Mouse (Mus musculus) hindbrain, embryonic 12.5 days (tissue): ENCODE measurements around the gene 3110082J24Rik. TPM values are rescaled to one million over a fixed set of nuclear protein-coding genes. Genes with fewer than 3 reads are reported as not detected.
"Not testable (repeated sequence)": the region's sequence is repeated elsewhere in the genome, so short reads cannot be mapped to it uniquely, and the experiment has no call there.

Source experiments
- ATAC-seq: fragments of 200-750 bp; cut with Nextera tagmentation; 2 replicates; pipeline ENCODE4 v1.8.0; 2017; ENCODE audit warnings: moderate TSS enrichment; ENCODE audit not compliant: low FRiP score
- H3K27ac ChIP-seq: fragments of 300-500 bp; sonication (generic); 2 replicates; pipeline ENCODE4 v1.5.1; 2016; ENCODE audit warnings: mild to moderate bottlenecking
- H3K27me3 ChIP-seq: fragments of 300-500 bp; sonication (generic); 2 replicates; pipeline ENCODE4 v1.6.1; 2016; ENCODE audit warnings: mild to moderate bottlenecking
- H3K36me3 ChIP-seq: fragments of 300-500 bp; sonication (generic); 2 replicates; pipeline ENCODE4 v1.6.1; 2016; ENCODE audit warnings: mild to moderate bottlenecking
- H3K4me1 ChIP-seq: fragments of 300-500 bp; sonication (generic); 2 replicates; pipeline ENCODE4 v1.6.1; 2016
- H3K4me2 ChIP-seq: fragments of 300-500 bp; sonication (generic); replicated peaks from 2 replicates; pipeline ENCODE4 v1.6.1; 2016; ENCODE audit warnings: mild to moderate bottlenecking
- H3K4me3 ChIP-seq: fragments of 300-500 bp; sonication (generic); 2 replicates; pipeline ENCODE4 v1.5.1; 2016; ENCODE audit warnings: mild to moderate bottlenecking
- H3K9ac ChIP-seq: fragments of 300-500 bp; sonication (generic); 2 replicates; pipeline ENCODE4 v1.6.1; 2016; ENCODE audit warnings: mild to moderate bottlenecking, moderate library complexity
- H3K9me3 ChIP-seq: fragments of 300-500 bp; sonication (generic); replicated peaks from 2 replicates; pipeline ENCODE4 v1.6.1; 2016; ENCODE audit warnings: mild to moderate bottlenecking
- whole genome bisulfite sequencing: fragments of 180-500 bp; shearing (Covaris S2); methylation state at CpG from one replicate; pipeline ENCODE4 v1.1.7; 2016; 5-methylcytosine and 5-hydroxymethylcytosine counted together
- polyA plus RNA-seq: library from polyadenylated mRNA; unstranded; fragments of >200 nt; fragmentation: Nextera tagmentation; extraction: Ambion mirVana; gene quantifications from 2 replicates; pipeline ENCODE4 v1.2.1, GENCODE M21; 2016

Gene 3110082J24Rik
- polyA plus RNA-seq, 1 experiment from 2014 or later, result 6.8 TPM

DNA sequence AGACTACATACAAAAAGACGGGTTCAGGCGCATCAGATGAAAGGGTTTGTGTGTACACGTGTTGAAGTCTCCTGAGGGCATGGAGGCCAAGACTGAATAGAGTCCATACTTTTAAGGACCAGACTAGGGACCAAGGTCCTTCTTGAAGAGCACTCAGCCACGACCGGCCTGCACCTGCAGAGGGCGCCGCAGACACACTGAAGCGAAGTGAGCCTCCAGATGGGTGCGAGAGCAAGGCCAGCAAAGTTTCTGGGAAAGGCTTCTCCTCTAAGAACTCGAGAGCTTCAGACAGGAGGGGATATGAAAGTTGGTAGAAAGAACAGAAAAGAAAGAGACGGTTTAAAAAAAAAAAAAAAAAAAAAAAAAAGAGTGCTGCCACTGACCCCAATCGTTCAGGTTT, 1.5 kb downstream of the 3110082J24Rik start:
- under 1% methylated on average over 11 of the region's 12 CpGs for WGBS
- ATAC-seq, result no peak
- peak overlapping the region; percentile 78 for H3K4me2 ChIP-seq
- H3K9ac ChIP-seq, result peak overlapping the region; percentile 84; the same call in 1 of the 2 replicates
- H3K36me3 ChIP-seq, result no peaks in the 10 kb centered on the region
- H3K9me3 ChIP-seq, result 0 out of 2 replicates have a peak, but pooled peaks cover 7% of the 10 kb centered on the region
- peak overlapping the region; percentile 76 for H3K4me3 ChIP-seq
- H3K4me1 ChIP-seq, result peaks cover 40% of the 10 kb centered on the region
- peaks cover 32% of the 10 kb centered on the region for H3K27me3 ChIP-seq
- no peak overlapping the region for H3K27ac ChIP-seq

DNA sequence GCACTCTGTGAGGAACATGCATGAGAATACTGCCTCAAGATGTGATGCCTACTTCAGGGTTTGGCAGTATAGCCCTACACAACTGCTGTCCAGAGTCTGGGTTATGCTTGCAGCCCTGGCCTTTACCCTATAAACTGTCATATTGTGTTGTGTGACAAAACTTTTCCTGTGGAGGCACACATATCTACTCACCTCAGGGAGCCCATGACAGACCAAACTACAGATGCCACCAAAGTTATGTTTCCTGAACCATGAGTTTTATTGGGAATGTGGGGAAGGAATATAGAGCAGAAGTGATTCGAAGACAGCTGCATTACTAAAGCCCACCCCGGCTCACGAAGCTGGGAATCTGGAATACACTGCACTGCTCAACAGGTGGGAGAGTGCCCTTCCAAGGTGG, 2.5 kb downstream of the 3110082J24Rik start:
- Histone ChIP-seq H3K4me3 (no peak overlapping the region), H3K27me3 (peaks cover 32% of the 10 kb centered on the region), H3K36me3 (no peaks in the 10 kb centered on the region), H3K4me1 (peaks cover 32% of the 10 kb centered on the region), H3K27ac (no peak overlapping the region), H3K9me3 (0 out of 2 replicates have a peak, but pooled peaks cover 7% of the 10 kb centered on the region), H3K9ac (no peak overlapping the region), H3K4me2 (no peak overlapping the region)
- ATAC-seq, result no peak
- 78% methylated on average over 3 of the region's 3 CpGs for WGBS

GRCm38 (mm10) chr5:30098260-30098659, 7.6 kb downstream of the 3110082J24Rik start:
- no peak overlapping the region for H3K27ac ChIP-seq
- 86% methylated on average over 1 of the region's 1 CpGs for WGBS
- no peaks in the 10 kb centered on the region for H3K36me3 ChIP-seq
- H3K27me3 ChIP-seq, result peaks cover 9% of the 10 kb centered on the region
- no peaks in the 10 kb centered on the region for H3K4me1 ChIP-seq
- H3K9me3 ChIP-seq, result 0 out of 2 replicates have a peak, but pooled peaks cover 7% of the 10 kb centered on the region
- H3K4me3 ChIP-seq, result no peak overlapping the region
- no peak overlapping the region for H3K4me2 ChIP-seq
- no peak overlapping the region for H3K9ac ChIP-seq
- ATAC-seq, result no peak

DNA sequence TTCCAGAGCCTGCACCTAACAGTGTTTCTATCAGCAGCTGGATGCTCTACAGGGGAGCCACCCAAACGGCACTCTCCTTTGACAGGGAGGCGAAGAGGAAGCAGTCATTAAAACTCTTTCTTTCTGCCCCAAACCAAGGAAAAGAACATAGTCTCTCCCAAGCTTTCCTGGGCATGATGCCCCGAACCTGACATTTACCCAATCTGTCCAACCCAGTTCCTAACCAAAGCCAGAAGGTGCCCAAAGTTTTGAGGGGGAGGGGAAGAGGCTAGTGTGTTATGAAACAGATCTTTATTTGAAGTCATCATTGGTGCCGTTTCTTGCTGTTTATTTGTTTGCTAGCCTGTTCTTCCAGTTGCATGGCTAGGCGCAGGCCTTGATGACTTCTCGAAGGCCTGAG, 10.2 kb downstream of the 3110082J24Rik start:
- Histone ChIP-seq H3K4me1 (no peaks in the 10 kb centered on the region), H3K27ac (no peak overlapping the region)
- no peak for ATAC-seq

DNA sequence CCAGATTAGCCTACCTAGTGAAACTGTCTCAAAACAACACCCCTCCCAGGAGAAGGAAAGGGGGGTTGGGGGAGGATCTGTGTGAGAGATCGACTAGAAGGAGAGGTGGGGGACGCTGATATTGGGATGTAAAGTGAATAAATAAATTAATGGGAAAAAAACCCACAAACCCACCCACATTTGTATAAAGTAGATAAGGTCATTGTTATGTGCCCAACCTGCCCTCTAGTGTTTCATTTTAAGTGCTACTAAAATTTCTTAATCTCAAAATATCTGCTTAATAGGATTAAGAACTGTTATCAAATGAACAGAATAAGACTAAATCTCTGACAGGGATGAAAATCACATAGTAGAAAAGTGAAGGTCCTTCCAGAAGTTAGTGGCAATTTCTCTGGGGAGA, 11.5 kb downstream of the 3110082J24Rik start:
- Histone ChIP-seq H3K9me3 (no peaks in the 10 kb centered on the region), H3K27ac (no peak overlapping the region), H3K4me1 (no peaks in the 10 kb centered on the region), H3K4me3 (no peak overlapping the region), H3K36me3 (no peaks in the 10 kb centered on the region), H3K4me2 (no peak overlapping the region), H3K27me3 (no peaks in the 10 kb centered on the region), H3K9ac (no peak overlapping the region)
- 54% methylated on average over 2 of the region's 2 CpGs for WGBS
- no peak for ATAC-seq

More for the DNA sequence above, 10.2 kb downstream of the 3110082J24Rik start:
- H3K9ac ChIP-seq, result no peak overlapping the region
- no peak overlapping the region for H3K4me3 ChIP-seq
- no peak overlapping the region for H3K4me2 ChIP-seq
- H3K9me3 ChIP-seq, result 0 out of 2 replicates have a peak, but pooled peaks cover under 1% of the 10 kb centered on the region
- no peaks in the 10 kb centered on the region for H3K36me3 ChIP-seq
- WGBS, result 73% methylated on average over 6 of the region's 6 CpGs
- H3K27me3 ChIP-seq, result no peaks in the 10 kb centered on the region

- Histone ChIP-seq H3K4me3 (no peak overlapping the region), H3K4me2 (no peak overlapping the region), H3K27me3 (no peaks in the 10 kb centered on the region), H3K9ac (no peak overlapping the region), H3K27ac (no peak overlapping the region), H3K4me1 (no peaks in the 10 kb centered on the region), H3K36me3 (no peaks in the 10 kb centered on the region), H3K9me3 (no peaks in the 10 kb centered on the region)
- 60% methylated on average over 13 of the region's 13 CpGs for WGBS
- ATAC-seq, result no peak
These were observed 13.2 kb downstream of the 3110082J24Rik start for GRCm38 (mm10) chr5:30092701-30093100.

- Histone ChIP-seq H3K9me3 (no peaks in the 10 kb centered on the region), H3K4me3 (peak within 1 kb of the TSS; percentile 75), H3K36me3 (peaks cover 25% of the 10 kb centered on the region), H3K9ac (peak within 1 kb of the TSS; percentile 84), H3K27ac (peak within 1 kb of the TSS; percentile 70), H3K4me2 (peak within 1 kb of the TSS; percentile 70), H3K4me1 (peaks cover 12% of the 10 kb centered on the region), H3K27me3 (no peaks in the 10 kb centered on the region)
- peak; percentile 89 for ATAC-seq
- WGBS, result 1% methylated on average over 44 of the region's 45 CpGs
These were observed 32.8 kb downstream of the 3110082J24Rik start, which contains the start of gene Tyms for GRCm38 (mm10) chr5:30072825-30073821. Gene Tyms, minus strand, starts transcription at chr5:30073617.

- Histone ChIP-seq H3K4me1 (peaks cover 12% of the 10 kb centered on the region), H3K4me2 (peak overlapping the region; percentile 70), H3K9ac (peak overlapping the region; percentile 84), H3K27me3 (no peaks in the 10 kb centered on the region), H3K36me3 (peaks cover 32% of the 10 kb centered on the region), H3K4me3 (peak overlapping the region; percentile 75), H3K27ac (no peak overlapping the region), H3K9me3 (no peaks in the 10 kb centered on the region)
- WGBS, result 53% methylated on average over 3 of the region's 3 CpGs
- peak; percentile 32; the same call in 1 of the 2 replicates for ATAC-seq
These were observed 33.5 kb downstream of the 3110082J24Rik start for GRCm38 (mm10) chr5:30072377-30072776.

DNA sequence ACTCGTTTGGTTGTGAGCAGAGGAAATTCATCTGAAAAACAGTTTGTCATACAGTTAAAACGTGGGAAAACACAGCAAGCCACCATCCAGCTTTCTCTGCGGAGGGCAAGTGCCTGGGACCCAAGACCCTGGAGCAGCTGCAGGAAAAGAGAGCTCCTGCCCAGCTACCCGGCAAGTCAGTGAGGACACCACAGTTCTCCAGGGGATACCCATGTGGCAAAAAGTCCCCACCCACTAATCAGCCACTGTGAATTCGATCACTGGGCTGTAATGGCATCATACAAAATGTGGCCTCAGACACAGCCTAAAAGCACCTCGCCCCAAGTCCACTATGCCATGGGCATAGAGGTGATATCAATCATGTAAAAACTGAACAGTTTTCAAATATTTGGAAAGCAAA, 34.2 kb downstream of the 3110082J24Rik start:
- Histone ChIP-seq H3K36me3 (peaks cover 35% of the 10 kb centered on the region), H3K9ac (0 out of 2 replicates have a peak overlapping the region, but pooled peaks have one; percentile 23), H3K4me1 (peaks cover 12% of the 10 kb centered on the region), H3K4me3 (no peak overlapping the region), H3K4me2 (peak overlapping the region; percentile 70), H3K9me3 (no peaks in the 10 kb centered on the region), H3K27me3 (no peaks in the 10 kb centered on the region), H3K27ac (no peak overlapping the region)
- no peak for ATAC-seq
- WGBS, result 76% methylated on average over 6 of the region's 6 CpGs

DNA sequence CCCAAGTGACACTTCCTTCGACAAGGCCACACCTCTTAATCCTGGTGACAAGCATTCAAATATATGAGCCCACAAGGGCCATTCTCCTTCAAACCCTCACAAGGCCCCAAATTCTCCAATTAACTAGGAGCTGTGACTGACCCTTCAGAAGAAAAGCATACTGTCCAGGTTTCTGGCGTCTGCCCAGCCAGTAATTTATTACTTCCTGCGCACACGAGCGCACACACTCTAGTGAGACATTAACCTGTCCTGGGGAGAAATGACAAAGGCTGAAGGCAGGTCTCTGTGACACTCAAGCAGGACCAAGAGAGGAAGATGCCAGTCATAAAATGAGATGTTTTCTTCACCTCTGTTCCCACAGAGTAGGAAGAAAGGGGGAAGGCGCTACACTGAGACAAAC, 38.2 kb downstream of the 3110082J24Rik start:
- 79% methylated on average over 6 of the region's 6 CpGs for WGBS
- Histone ChIP-seq H3K9me3 (no peaks in the 10 kb centered on the region), H3K27ac (no peak overlapping the region), H3K27me3 (no peaks in the 10 kb centered on the region), H3K9ac (no peak overlapping the region), H3K4me3 (no peak overlapping the region), H3K4me2 (no peak overlapping the region), H3K36me3 (peaks cover 60% of the 10 kb centered on the region), H3K4me1 (peaks cover 11% of the 10 kb centered on the region)
- ATAC-seq, result no peak

DNA sequence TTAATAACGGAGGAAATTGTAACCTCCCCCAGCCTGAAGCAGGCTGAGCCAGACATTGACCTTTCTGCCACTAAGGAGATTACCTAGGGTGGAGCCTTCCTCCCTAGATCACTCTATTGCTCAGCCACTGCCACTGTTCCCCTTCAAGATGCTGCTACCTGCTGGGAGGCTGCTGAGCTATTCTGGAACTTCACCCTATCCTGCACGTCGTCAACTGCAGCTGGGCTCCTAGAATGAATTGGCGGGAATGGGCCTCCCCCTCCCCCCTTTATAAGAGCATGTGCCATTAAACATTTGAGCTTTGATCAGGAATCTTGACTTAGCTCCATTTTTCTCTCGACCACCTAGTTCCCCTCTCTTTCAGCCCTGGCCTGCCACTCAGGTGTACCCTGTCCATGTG, 46.3 kb downstream of the 3110082J24Rik start:
- not testable (repeated sequence) for H3K9ac ChIP-seq, H3K4me2 ChIP-seq, H3K4me1 ChIP-seq, H3K27ac ChIP-seq, H3K9me3 ChIP-seq, H3K4me3 ChIP-seq, H3K27me3 ChIP-seq, ATAC-seq
- peaks cover 41% of the 10 kb centered on the region for H3K36me3 ChIP-seq
- 72% methylated on average over 5 of the region's 5 CpGs for WGBS

- no peak overlapping the region for H3K4me3 ChIP-seq
- no peak for ATAC-seq
- 65% methylated on average over 6 of the region's 6 CpGs for WGBS
- H3K36me3 ChIP-seq, result peaks cover 31% of the 10 kb centered on the region
- H3K9me3 ChIP-seq, result no peaks in the 10 kb centered on the region
- no peaks in the 10 kb centered on the region for H3K27me3 ChIP-seq
- no peaks in the 10 kb centered on the region for H3K4me1 ChIP-seq
- H3K4me2 ChIP-seq, result no peak overlapping the region
- H3K9ac ChIP-seq, result no peak overlapping the region
- H3K27ac ChIP-seq, result no peak overlapping the region
These were observed 47.6 kb downstream of the 3110082J24Rik start for GRCm38 (mm10) chr5:30058216-30058731.
